Mouse (Mus musculus) megakaryocyte, embryonic 14.5 days (primary cell): ENCODE data around the gene Tmem107.

Experiments
- FLI1 ChIP-seq: IDR thresholded peaks from 2 replicates; pipeline ENCODE4 v1.6.1; 2012; ENCODE audit warnings: low read length, inconsistent platforms, mixed read lengths
- GATA1 ChIP-seq: IDR thresholded peaks from 3 replicates; pipeline ENCODE4 v1.6.1; 2012; ENCODE audit warnings: mixed read lengths, low read length, inconsistent platforms, borderline replicate concordance

GRCm38 (mm10) chr11:69059357-69059974, 11.1 kb upstream of the Tmem107 start, which contains the start of gene Borcs6:
- TF ChIP-seq GATA1 (no peak), FLI1 (no peak)
